ENCODE assay signal across 8 mouse cellular contexts in the genomic region with DNA sequence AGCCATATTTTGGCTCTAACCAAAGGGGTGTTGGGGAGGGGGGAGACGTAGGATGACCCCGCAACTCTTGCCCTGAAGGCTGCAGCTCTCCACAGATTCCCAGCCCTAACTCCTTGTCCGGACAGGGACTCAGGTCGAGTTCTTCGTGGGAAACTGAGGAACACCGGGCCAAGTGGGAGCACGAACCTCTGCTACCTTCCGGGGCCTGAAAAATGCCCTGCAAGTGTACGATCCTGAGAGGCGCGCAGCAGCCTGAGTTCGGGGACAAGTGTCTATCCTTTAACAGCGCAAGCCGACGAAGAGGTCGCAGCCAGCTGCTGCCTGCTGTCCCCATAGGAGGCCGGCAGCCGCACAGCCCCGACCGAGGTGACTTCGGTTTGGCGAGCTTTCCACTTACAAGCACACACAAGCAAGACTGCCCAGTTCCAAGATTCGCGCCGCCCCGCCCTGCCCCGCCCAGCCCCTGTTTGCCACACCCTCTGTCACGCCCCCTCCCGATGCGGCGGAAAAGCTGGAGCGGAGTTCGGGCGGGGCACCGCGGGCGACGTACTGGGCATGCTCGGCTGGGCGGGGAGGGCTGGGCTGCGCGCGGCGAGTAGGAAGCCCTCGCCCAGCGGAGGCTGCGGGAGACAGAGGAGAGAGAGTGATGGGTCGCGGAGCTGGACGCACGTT. TPM values are rescaled to one million over a fixed set of nuclear protein-coding genes. Genes with fewer than 3 reads are reported as not detected.
DNase-seq lines count a peak whose midpoint lies in the region; ATAC-seq and TF ChIP-seq lines count a peak whose summit lies in the region.

No protein-coding gene starts in this region.

- H3K36me3 ChIP-seq in hindbrain, embryonic 10.5 days = peaks cover 8% of the 10 kb centered on the region; the same call in 1 of the 2 replicates
- no peaks in the 10 kb centered on the region for H3K36me3 ChIP-seq in lung, embryonic 15.5 days

- H3K27me3 ChIP-seq in hindbrain, embryonic 10.5 days (ENCODE audit: insufficient read depth, poor library complexity, severe bottlenecking) = no peaks in the 10 kb centered on the region
- no peaks in the 10 kb centered on the region for H3K27me3 ChIP-seq in lung, embryonic 15.5 days

- no peaks in the 10 kb centered on the region for H3K9me3 ChIP-seq in hindbrain, embryonic 10.5 days
- no peaks in the 10 kb centered on the region for H3K9me3 ChIP-seq in lung, embryonic 15.5 days

- TF ChIP-seq CTCF in olfactory bulb, adult 2 months (IDR thresholded peaks at IDR 0.05; ENCODE audit: insufficient read depth, low read depth, low read length) = no peak

- H3K27ac ChIP-seq in hindbrain, embryonic 10.5 days = peak overlapping the region; percentile 96
- peak overlapping the region; percentile 98 for H3K27ac ChIP-seq in lung, embryonic 15.5 days
- peak overlapping the region; percentile 93 for H3K27ac ChIP-seq in olfactory bulb, adult 2 months (ENCODE audit: insufficient read depth, low read depth, low read length)

- H3K9ac ChIP-seq in lung, embryonic 15.5 days = peak overlapping the region; percentile 84

- DNase-seq in Muller cell, postnatal 12 days (ENCODE audit: inconsistent ontology term) = peak; percentile 99
- DNase-seq in cerebellum, adult 9-10 months = peak; percentile 90
- peak; percentile 96 for DNase-seq in hindbrain, embryonic 10.5 days (ENCODE audit: low spot score)
- DNase-seq in layer of hippocampus, adult 9-10 months (ENCODE audit: low spot score) = peak; percentile 77
- DNase-seq in thymus, adult 18-20 months = peak; percentile 87 to 89

- peak; percentile 66 for ATAC-seq in frontal cortex, adult (ENCODE audit: low TSS enrichment)
- ATAC-seq in lung, embryonic 15.5 days (ENCODE audit: borderline replicate concordance, extremely low read depth, low FRiP score, low TSS enrichment) = peak; percentile 93

- peaks cover 31% of the 10 kb centered on the region for H3K4me1 ChIP-seq in hindbrain, embryonic 10.5 days (replicated peaks)
- peaks cover 24% of the 10 kb centered on the region for H3K4me1 ChIP-seq in lung, embryonic 15.5 days
- H3K4me1 ChIP-seq in olfactory bulb, adult 2 months (ENCODE audit: control insufficient read depth, insufficient read depth, low read length) = peaks cover 2% of the 10 kb centered on the region; the same call in 1 of the 2 replicates

- H3K4me2 ChIP-seq in lung, embryonic 15.5 days = peak overlapping the region; percentile 93

- peak; percentile 90 for TF ChIP-seq POLR2A in olfactory bulb, adult 2 months (IDR thresholded peaks at IDR 0.05; ENCODE audit: insufficient read depth, low read depth, low read length)

- under 1% methylated on average over 51 of the region's 51 CpGs for WGBS in hindbrain, embryonic 10.5 days
- under 1% methylated on average over 38 of the region's 51 CpGs for WGBS in lung, embryonic 15.5 days
- under 1% methylated on average over 51 of the region's 51 CpGs for WGBS in olfactory bulb, adult 2 months

- H3K4me3 ChIP-seq in hindbrain, embryonic 10.5 days = peak overlapping the region; percentile 70
- H3K4me3 ChIP-seq in lung, embryonic 15.5 days = peak overlapping the region; percentile 91
- H3K4me3 ChIP-seq in olfactory bulb, adult 2 months (ENCODE audit: insufficient read depth, low read depth, low read length) = peak overlapping the region; percentile 68

RNA-seq across cellular contexts. Expression of gene B430305J03Rik, which starts 1.6 kb away (rescaled TPM):
- not detected in 2 replicates for polyA plus RNA-seq in hindbrain, embryonic 10.5 days (2016; fragmentation: Nextera tagmentation; extraction: Ambion mirVana)
- polyA plus RNA-seq in lung, embryonic 15.5 days (2015; fragmentation: Nextera tagmentation; extraction: Ambion mirVana) = not detected in 2 replicates
- not detected in 2 replicates for polyA plus RNA-seq in olfactory bulb, adult 2 months (2012; ENCODE audit: insufficient read depth, insufficient read length, low replicate concordance, missing spikeins)

RNA-seq across cellular contexts. Expression of gene Rap2b, which starts 2.7 kb away (rescaled TPM):
- polyA plus RNA-seq in hindbrain, embryonic 10.5 days (2016; fragmentation: Nextera tagmentation; extraction: Ambion mirVana) = 10.8 and 11.6 TPM in 2 replicates
- 8.4 and 9.1 TPM in 2 replicates for polyA plus RNA-seq in lung, embryonic 15.5 days (2015; fragmentation: Nextera tagmentation; extraction: Ambion mirVana)
- not detected in 2 replicates for polyA plus RNA-seq in olfactory bulb, adult 2 months (2012; ENCODE audit: insufficient read depth, insufficient read length, low replicate concordance, missing spikeins)

Comparison
In these comparisons a context has a peak if more than half of its experiments do, and no peak if none do; other contexts are left out.
1. Peak in every context shown above with its lines: DNase-seq, ATAC-seq, H3K4me3 ChIP-seq and H3K27ac ChIP-seq.